Mouse (Mus musculus) lung, adult 2 months (tissue): ENCODE measurements around the gene Sele.

Source experiments
- CTCF ChIP-seq: fragments of 200-500 bp; IDR thresholded peaks from 2 replicates; pipeline ENCODE4 v1.5.1; 2011; ENCODE audit warnings: mild to moderate bottlenecking, low read length, control low read depth; ENCODE audit not compliant: insufficient read depth
- POLR2A ChIP-seq: fragments of 200-500 bp; IDR thresholded peaks from 2 replicates; pipeline ENCODE4 v1.6.1; 2011; ENCODE audit warnings: low read depth, mild to moderate bottlenecking, control low read depth, low read length, borderline replicate concordance; ENCODE audit errors: extremely low read depth

- TF ChIP-seq CTCF (no peak), POLR2A (no peak)
Observed at GRCm38 (mm10) chr1:164070461-164070860, 22.4 kb downstream of the Sele start.
